Mouse (Mus musculus) thymus, postnatal 10 days (tissue): ENCODE results near the gene Mns1.
"Not testable (repeated sequence)": the region's sequence is repeated elsewhere in the genome, so short reads cannot be mapped to it uniquely, and the experiment has no call there.

ENCODE experiments used
- DNase-seq, 2 experiments: peaks; one replicate each; pipeline ENCODE4 v3.0.0; 2021; ENCODE audit warnings: low spot score in 2 of 2

The Mns1 gene

GRCm38 (mm10) chr9:72425300-72425850, 12.4 kb upstream of the Mns1 start:
- no peak for DNase-seq

DNA sequence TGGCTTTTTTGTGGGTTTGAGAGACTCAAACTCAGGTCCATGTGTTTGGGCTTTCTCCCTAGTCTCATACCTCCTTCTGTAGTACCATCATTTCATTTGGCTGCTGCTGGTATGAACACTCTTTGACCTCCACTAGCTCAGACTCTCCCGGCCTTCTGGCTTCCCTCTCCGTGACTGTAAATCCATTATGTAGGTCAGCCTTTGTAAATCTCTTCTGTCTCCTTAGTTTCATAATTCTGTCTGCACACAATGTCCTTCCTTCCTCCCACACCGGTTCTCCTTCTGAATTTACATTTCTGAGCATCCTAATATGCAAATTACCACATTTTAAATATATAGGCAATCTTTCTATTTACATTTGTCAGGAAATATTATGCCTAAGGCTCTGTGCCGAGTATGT, 9.9 kb upstream of the Mns1 start:
- no peak for DNase-seq

GRCm38 (mm10) chr9:72434876-72435275, 2.9 kb upstream of the Mns1 start:
- no peak for DNase-seq

GRCm38 (mm10) chr9:72438749-72439148, 938 bp downstream of the Mns1 start:
- DNase-seq: no peak

GRCm38 (mm10) chr9:72440358-72440757, 2.5 kb downstream of the Mns1 start:
- no peak for DNase-seq

DNA sequence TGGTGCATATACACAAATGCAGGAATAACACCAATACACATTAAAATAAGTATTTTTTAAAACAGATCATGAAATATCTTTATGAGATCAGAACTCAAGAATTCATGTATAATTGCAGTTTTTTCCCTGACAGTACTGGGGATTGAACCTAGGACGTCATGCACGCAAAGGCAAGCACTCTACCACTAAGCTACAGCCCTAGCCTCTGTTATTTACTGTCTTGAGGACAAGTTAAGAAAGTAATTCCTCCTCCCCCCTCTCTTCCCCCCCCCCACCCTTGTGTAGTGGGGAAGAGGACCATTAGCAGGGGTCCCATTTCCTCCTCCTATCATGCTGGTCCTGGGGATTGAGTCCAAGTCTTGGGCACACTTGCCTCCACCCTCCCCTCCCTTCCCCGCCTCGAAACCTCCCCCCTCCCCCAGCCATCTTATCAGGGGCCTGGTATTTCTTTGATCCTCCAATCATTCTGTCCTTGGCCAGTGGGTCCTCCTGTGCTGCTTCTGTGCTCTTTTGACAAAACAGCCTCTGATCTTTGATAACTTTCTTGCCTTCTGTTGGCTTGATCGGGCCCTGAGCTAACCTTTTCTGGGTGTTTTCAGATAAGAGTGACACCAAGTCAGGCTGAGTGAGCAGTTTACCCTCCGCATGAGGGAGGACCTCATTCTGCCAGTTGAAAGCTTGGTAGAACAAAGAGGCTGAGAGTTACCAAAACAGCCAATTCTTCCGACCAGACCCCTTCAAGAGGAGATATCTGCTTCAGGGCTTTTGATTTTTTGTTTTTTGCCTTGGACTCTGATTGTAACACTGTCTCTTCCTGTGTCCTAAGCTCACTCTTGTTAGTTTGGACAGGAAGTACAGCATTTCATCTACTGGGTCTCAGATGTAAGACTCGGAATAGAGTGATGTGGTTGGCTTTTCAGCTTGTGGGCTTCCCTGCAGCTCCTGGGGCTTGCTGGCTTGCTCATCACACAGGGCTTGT, 3.4 kb downstream of the Mns1 start:
- DNase-seq: peak in 1 of 2 experiments; percentile 23

GRCm38 (mm10) chr9:72441927-72442715, 4.3 kb downstream of the Mns1 start:
- DNase-seq: peak; percentile 59 to 63

GRCm38 (mm10) chr9:72448026-72448425, 10.2 kb downstream of the Mns1 start:
- peak; percentile 61 to 83 for DNase-seq

- DNase-seq: peak; percentile 34 to 44
Observed at GRCm38 (mm10) chr9:72449367-72449766, 11.6 kb downstream of the Mns1 start.

GRCm38 (mm10) chr9:72449841-72450240, 12.0 kb downstream of the Mns1 start:
- no peak for DNase-seq

- DNase-seq: no peak
Observed at GRCm38 (mm10) chr9:72450363-72450762, 12.6 kb downstream of the Mns1 start.

DNA sequence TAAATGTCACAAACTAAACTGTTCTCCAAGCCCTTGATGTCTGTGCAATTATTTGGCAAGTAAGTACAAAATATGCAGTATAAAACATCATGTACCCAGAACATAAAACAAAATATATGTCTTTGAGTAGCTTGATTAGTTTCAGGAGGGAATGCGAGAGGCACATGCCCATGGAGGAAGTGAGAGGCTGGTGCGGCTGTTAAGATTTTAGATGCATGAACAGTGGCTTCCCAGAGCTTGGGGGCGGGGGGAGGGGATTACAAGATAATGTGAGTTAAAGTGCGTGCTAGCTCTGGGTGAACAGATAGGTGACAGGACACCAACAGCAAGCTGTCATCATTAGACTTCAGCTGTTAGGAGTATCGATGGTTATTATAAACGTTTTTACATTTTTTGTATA, 13.3 kb downstream of the Mns1 start:
- no peak for DNase-seq

DNA sequence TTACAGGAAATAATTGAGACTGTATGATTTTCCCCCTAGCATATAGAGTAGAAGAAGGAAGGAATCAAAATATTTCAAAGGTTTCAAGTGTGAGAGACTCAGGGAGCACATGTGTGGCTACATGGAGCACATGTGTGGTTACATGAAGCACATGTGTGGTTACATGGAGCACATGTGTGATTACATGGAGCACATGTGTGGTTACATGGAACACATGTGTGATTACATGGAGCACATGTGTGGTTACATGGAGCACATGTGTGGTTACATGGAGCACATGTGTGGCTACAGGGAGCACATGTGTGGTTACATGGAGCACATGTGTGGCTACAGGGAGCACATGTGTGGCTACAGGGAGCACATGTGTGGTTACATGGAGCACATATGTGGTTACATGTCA, 16.5 kb downstream of the Mns1 start:
- DNase-seq: not testable (repeated sequence)

DNA sequence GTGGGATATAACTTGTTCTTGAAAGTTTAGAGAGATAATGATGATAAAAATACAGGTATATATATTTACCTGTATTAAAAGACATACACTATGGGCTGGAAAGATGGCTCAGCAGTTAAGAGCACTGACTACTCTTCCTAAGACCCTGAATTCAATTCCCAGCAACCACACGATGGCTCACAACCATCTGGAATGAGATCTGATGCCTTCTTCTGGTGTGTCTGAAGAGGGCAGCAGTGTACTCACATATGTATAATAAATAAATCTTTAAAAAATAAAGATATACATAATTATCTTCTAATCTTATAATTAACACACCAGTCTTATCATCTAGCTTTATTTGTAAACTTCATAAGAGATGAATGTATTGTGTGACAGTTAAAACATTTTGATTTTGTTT, 18.6 kb downstream of the Mns1 start:
- no peak for DNase-seq

- peak; percentile 75 to 82 for DNase-seq
Observed at GRCm38 (mm10) chr9:72458233-72458632, 20.4 kb downstream of the Mns1 start.

- DNase-seq: no peak
Observed at GRCm38 (mm10) chr9:72459703-72460102, 21.9 kb downstream of the Mns1 start.

DNA sequence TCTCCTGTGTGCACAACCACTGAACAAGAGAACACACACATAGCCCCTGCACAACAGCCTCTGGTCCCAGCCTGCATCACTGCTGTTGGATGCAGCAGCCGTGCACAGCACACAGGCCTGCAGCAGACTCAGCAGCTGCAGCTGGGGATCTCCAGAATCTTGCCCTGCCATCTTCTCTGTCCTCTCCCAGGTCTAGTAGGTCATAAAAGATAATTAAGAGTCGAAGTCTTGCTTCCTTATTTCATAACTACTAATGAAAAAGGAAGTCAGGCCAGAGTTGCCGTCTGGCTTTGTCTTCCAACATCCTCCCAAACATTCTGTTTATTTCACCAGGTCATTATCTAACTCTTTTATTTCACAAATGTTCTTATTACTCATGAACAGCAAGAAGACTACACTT, 23.0 kb downstream of the Mns1 start:
- DNase-seq: no peak

- DNase-seq: no peak
Observed at GRCm38 (mm10) chr9:72462427-72462826, 24.6 kb downstream of the Mns1 start.

DNA sequence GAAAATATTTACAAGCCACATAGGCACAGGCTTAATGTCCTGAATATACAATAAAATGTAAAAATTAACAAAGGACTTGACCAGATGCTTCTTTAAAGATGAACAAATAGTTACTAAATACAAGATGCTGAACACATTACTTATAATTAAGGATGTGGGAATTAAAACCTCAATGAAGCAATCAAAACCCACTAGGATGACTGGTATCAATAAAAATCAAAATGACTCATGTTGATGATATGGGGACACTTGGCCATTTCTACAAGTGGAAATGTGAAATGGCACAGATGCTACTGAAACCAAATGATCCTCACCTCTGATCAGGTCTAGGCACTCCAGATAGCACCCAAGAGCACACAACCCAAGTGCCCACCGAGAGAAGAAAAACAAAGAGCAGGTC, 27.0 kb downstream of the Mns1 start:
- no peak for DNase-seq

DNA sequence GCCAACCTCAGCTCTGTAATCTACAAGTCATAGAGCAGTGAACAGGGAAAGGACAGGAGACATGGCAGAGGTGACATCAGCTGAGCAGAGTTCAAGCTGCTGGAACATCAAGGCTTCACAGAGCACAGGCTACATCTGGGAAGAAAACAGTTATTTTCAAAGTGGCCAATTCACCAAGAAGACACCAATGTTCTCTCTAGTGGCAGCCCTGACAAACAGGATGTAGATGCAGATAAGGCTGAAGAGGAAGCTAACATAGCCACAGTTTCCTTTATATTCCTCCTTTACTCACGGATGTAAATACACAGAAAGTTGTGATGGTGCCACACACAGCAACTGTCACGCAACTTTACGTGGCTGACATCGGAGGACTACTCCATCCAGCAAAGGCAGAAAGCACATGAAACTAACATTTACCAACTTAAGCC, 28.0 kb downstream of the Mns1 start:
- peak; percentile 27 to 38 for DNase-seq

GRCm38 (mm10) chr9:72467551-72468407, 30.0 kb downstream of the Mns1 start:
- peak; percentile 39 to 60 for DNase-seq
